Mouse (Mus musculus): Measurements from ENCODE around the gene Cd22. TPM values are rescaled to one million over a fixed set of nuclear protein-coding genes. Genes with fewer than 3 reads are reported as not detected.
"Not testable (repeated sequence)": the region's sequence is repeated elsewhere in the genome, so short reads cannot be mapped to it uniquely, and the experiment has no call there.

Cd22 gene
- polyA plus RNA-seq (2014; fragmentation: Nextera tagmentation; extraction: Ambion mirVana): 0.35 and 0.80 TPM in 2 replicates

GRCm38 (mm10) chr7:30880176-30880575 is at the start of gene Cd22:
Gene Cd22, minus strand, starts transcription at chr7:30880342.
- H3K9ac ChIP-seq (replicated peaks; ENCODE audit: low read depth, low read length): no peak within 1 kb of the TSS
- H3K9me3 ChIP-seq (ENCODE audit: control insufficient read depth, low read depth, low read length): no peaks in the 10 kb centered on the region
- H3K27ac ChIP-seq (ENCODE audit: low read length): no peak within 1 kb of the TSS
- no peak within 1 kb of the TSS for H3K4me2 ChIP-seq (replicated peaks; ENCODE audit: low read depth, low read length)
- H3K36me3 ChIP-seq (ENCODE audit: control insufficient read depth, insufficient read depth, low read length): no peaks in the 10 kb centered on the region
- 58% methylated on average over 7 of the region's 7 CpGs for WGBS
- ATAC-seq (ENCODE audit: insufficient number of reproducible peaks, insufficient read depth, low FRiP score, low read depth): no peak
- H3K4me3 ChIP-seq (ENCODE audit: low read depth, low read length): no peak within 1 kb of the TSS
- no peaks in the 10 kb centered on the region for H3K4me1 ChIP-seq (ENCODE audit: control insufficient read depth, insufficient read depth, low read length)
- H3K27me3 ChIP-seq (ENCODE audit: control insufficient read depth, insufficient read depth, low read length): no peaks in the 10 kb centered on the region

DNA sequence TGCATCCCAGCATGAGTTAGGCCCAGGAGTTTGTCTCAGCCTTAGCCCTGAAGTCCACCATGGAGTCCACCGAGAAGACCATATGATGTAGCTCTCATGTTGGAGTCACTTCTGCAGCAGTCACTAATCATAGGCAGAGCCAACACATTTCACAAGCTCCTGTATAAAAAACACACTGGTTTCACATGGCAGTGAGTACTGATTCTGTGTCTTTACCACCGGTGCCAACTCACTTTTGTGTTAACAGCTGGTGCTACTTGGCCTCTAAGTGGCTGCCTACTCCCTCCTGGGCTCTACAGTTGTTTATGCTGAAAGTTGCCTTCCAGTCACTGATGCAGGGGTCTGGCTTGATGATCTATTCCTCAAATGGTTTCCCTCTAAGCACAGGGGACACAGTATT is 44.4 kb upstream of the Cd22 start, which contains the start of gene Hamp2:
Gene Hamp2 (minus strand): TSS at position 101 of the 400 bp plus-strand sequence.
- H3K4me2 ChIP-seq (replicated peaks; ENCODE audit: low read depth, low read length); H3K4me1 ChIP-seq (ENCODE audit: control insufficient read depth, insufficient read depth, low read length); H3K4me3 ChIP-seq (ENCODE audit: low read depth, low read length); H3K27me3 ChIP-seq (ENCODE audit: control insufficient read depth, insufficient read depth, low read length); H3K9ac ChIP-seq (replicated peaks; ENCODE audit: low read depth, low read length); H3K27ac ChIP-seq (ENCODE audit: low read length); H3K36me3 ChIP-seq (ENCODE audit: control insufficient read depth, insufficient read depth, low read length); ATAC-seq (ENCODE audit: insufficient number of reproducible peaks, insufficient read depth, low FRiP score, low read depth); H3K9me3 ChIP-seq (ENCODE audit: control insufficient read depth, low read depth, low read length): not testable (repeated sequence)
- 87% methylated on average over 2 of the region's 2 CpGs for WGBS

DNA sequence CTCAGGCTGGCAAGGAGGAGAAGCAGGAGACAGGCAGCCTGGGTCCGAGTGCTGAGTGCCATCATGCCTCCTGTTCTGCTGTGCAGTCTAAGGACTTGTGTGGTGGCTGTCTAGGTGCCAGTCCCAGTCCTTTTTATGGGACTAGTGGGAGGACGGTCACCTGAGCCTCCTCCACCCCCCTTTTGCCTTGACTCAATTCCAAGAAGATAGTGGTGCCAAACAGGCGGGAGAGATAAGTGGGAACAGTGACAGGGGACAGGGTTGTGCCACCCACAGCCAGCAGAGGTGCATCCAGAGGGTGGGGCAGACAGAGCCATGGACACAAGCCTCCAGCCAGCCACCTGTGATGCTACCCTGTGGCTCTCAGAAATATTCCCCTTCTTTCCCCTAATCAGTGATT is 43.9 kb upstream of the Cd22 start:
- no peak for ATAC-seq (ENCODE audit: insufficient number of reproducible peaks, insufficient read depth, low FRiP score, low read depth)
- no peaks in the 10 kb centered on the region for H3K4me1 ChIP-seq (ENCODE audit: control insufficient read depth, insufficient read depth, low read length)
- no peak overlapping the region for H3K4me2 ChIP-seq (replicated peaks; ENCODE audit: low read depth, low read length)
- no peaks in the 10 kb centered on the region for H3K27me3 ChIP-seq (ENCODE audit: control insufficient read depth, insufficient read depth, low read length)
- no peak overlapping the region for H3K27ac ChIP-seq (ENCODE audit: low read length)
- no peaks in the 10 kb centered on the region for H3K9me3 ChIP-seq (ENCODE audit: control insufficient read depth, low read depth, low read length)
- 55% methylated on average over 3 of the region's 3 CpGs for WGBS
- no peak overlapping the region for H3K4me3 ChIP-seq (ENCODE audit: low read depth, low read length)
- H3K9ac ChIP-seq (replicated peaks; ENCODE audit: low read depth, low read length): no peak overlapping the region
- no peaks in the 10 kb centered on the region for H3K36me3 ChIP-seq (ENCODE audit: control insufficient read depth, insufficient read depth, low read length)

DNA sequence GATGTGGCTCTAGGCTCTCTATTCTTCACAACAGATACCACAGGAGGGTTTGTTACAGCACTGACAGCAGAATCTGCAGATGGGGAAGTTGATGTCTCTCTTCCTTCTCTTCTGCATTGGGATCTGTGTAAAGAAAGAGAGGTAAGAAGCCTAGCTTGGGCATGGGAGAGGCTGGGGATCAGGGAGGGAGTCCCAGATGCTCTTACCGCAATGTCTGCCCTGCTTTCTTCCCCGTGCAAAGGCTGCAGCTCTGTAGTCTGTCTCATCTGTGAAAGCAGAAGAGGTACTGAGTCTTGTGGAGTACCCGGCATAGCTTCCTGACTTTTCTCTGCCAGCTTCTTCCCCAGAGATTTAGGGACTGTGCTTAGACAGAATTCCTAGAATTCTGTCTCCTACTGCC is 42.3 kb upstream of the Cd22 start:
- WGBS: 66% methylated on average over 2 of the region's 3 CpGs
- H3K27ac ChIP-seq (ENCODE audit: low read length); H3K4me3 ChIP-seq (ENCODE audit: low read depth, low read length); H3K9me3 ChIP-seq (ENCODE audit: control insufficient read depth, low read depth, low read length); H3K36me3 ChIP-seq (ENCODE audit: control insufficient read depth, insufficient read depth, low read length); H3K27me3 ChIP-seq (ENCODE audit: control insufficient read depth, insufficient read depth, low read length); H3K9ac ChIP-seq (replicated peaks; ENCODE audit: low read depth, low read length); H3K4me1 ChIP-seq (ENCODE audit: control insufficient read depth, insufficient read depth, low read length); ATAC-seq (ENCODE audit: insufficient number of reproducible peaks, insufficient read depth, low FRiP score, low read depth); H3K4me2 ChIP-seq (replicated peaks; ENCODE audit: low read depth, low read length): not testable (repeated sequence)

DNA sequence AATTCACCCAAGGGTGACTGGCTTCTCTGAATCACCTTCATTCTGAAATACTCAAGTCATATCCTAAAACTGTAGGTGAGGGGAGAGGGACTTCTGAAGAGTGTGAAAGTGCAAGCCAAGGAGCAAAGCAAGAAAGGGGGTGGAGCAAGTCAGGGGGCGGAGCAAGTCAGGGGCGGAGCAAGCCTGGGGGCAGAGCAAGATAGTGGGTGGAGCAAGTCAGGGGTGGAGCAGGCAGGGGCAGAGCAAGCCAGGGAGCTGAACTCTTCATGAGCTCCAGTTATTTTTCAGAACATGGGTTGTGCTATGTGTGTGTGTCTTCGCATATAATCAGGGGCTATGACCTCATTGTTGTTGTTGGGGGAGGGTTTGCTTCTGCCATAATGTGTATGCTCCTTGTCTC is 40.1 kb upstream of the Cd22 start:
- no peak; the same call in 1 of the 2 replicates for ATAC-seq (ENCODE audit: insufficient number of reproducible peaks, insufficient read depth, low FRiP score, low read depth)
- Histone ChIP-seq H3K4me2 (replicated peaks; ENCODE audit: low read depth, low read length) (no peak overlapping the region), H3K27me3 (ENCODE audit: control insufficient read depth, insufficient read depth, low read length) (no peaks in the 10 kb centered on the region), H3K27ac (ENCODE audit: low read length) (no peak overlapping the region), H3K9me3 (ENCODE audit: control insufficient read depth, low read depth, low read length) (no peaks in the 10 kb centered on the region), H3K9ac (replicated peaks; ENCODE audit: low read depth, low read length) (no peak overlapping the region), H3K36me3 (ENCODE audit: control insufficient read depth, insufficient read depth, low read length) (no peaks in the 10 kb centered on the region), H3K4me1 (ENCODE audit: control insufficient read depth, insufficient read depth, low read length) (no peaks in the 10 kb centered on the region), H3K4me3 (ENCODE audit: low read depth, low read length) (no peak overlapping the region)
- 49% methylated on average over 3 of the region's 3 CpGs for WGBS

- Histone ChIP-seq H3K27ac (ENCODE audit: low read length) (no peak overlapping the region), H3K27me3 (ENCODE audit: control insufficient read depth, insufficient read depth, low read length) (no peaks in the 10 kb centered on the region), H3K36me3 (ENCODE audit: control insufficient read depth, insufficient read depth, low read length) (no peaks in the 10 kb centered on the region), H3K4me2 (replicated peaks; ENCODE audit: low read depth, low read length) (no peak overlapping the region), H3K9me3 (ENCODE audit: control insufficient read depth, low read depth, low read length) (no peaks in the 10 kb centered on the region), H3K9ac (replicated peaks; ENCODE audit: low read depth, low read length) (no peak overlapping the region), H3K4me3 (ENCODE audit: low read depth, low read length) (no peak overlapping the region), H3K4me1 (ENCODE audit: control insufficient read depth, insufficient read depth, low read length) (no peaks in the 10 kb centered on the region)
- no peak for ATAC-seq (ENCODE audit: insufficient number of reproducible peaks, insufficient read depth, low FRiP score, low read depth)
- 47% methylated on average over 4 of the region's 4 CpGs for WGBS
Measured at GRCm38 (mm10) chr7:30917219-30917618, 37.1 kb upstream of the Cd22 start.

DNA sequence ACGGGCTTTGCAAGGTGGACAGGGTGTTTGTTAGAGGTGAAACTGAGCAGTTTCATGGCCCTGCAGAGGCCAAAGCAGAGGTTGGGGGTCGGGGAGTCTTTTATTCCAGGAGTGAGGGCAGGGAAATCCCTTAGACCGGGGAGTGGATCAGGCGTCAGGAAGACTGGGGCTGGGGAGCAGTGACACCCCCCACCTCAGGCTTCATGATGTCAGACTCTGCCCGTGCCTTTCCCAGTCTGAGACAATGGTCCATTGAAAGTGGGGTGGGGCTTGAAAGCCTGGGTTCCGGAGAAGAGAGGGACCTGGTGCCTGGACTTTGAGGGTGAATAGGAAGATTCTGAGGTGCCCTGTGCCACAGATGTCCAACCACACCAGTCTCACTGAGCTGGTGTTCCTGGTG is 36.6 kb upstream of the Cd22 start:
- Histone ChIP-seq H3K9me3 (ENCODE audit: control insufficient read depth, low read depth, low read length) (no peaks in the 10 kb centered on the region), H3K4me3 (ENCODE audit: low read depth, low read length) (no peak overlapping the region), H3K27ac (ENCODE audit: low read length) (no peak overlapping the region), H3K4me2 (replicated peaks; ENCODE audit: low read depth, low read length) (no peak overlapping the region), H3K9ac (replicated peaks; ENCODE audit: low read depth, low read length) (no peak overlapping the region), H3K4me1 (ENCODE audit: control insufficient read depth, insufficient read depth, low read length) (no peaks in the 10 kb centered on the region), H3K27me3 (ENCODE audit: control insufficient read depth, insufficient read depth, low read length) (no peaks in the 10 kb centered on the region), H3K36me3 (ENCODE audit: control insufficient read depth, insufficient read depth, low read length) (no peaks in the 10 kb centered on the region)
- 34% methylated on average over 6 of the region's 6 CpGs for WGBS
- ATAC-seq (ENCODE audit: insufficient number of reproducible peaks, insufficient read depth, low FRiP score, low read depth): no peak; the same call in 1 of the 2 replicates

DNA sequence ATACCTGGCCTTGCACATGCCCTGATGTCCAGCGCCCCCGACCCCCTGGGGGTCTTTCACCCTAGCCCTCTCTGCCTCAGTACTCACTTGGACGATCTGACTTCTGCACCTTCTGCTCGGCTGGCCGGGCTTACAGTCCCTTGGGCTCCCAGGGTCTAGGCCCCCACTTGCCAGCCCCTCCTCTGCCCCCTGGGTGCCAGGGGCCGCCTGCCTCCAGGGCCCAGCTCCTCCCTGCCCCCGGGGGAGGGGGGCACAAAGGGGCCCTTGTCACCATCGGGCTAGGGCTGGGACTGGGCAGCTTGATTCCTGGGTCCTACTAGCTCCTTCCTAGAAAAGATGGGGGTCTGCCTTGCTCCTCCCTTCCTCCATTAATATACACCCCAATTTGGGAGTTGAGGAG is 34.6 kb upstream of the Cd22 start, which contains the start of gene Mag:
Gene Mag (minus strand): TSS at position 142 of the 400 bp plus-strand sequence.
- no peak for ATAC-seq (ENCODE audit: insufficient number of reproducible peaks, insufficient read depth, low FRiP score, low read depth)
- H3K9me3 ChIP-seq (ENCODE audit: control insufficient read depth, low read depth, low read length): no peaks in the 10 kb centered on the region
- no peaks in the 10 kb centered on the region for H3K36me3 ChIP-seq (ENCODE audit: control insufficient read depth, insufficient read depth, low read length)
- no peak within 1 kb of the TSS for H3K27ac ChIP-seq (ENCODE audit: low read length)
- H3K4me2 ChIP-seq (replicated peaks; ENCODE audit: low read depth, low read length): no peak within 1 kb of the TSS
- WGBS: 70% methylated on average over 8 of the region's 8 CpGs
- no peak within 1 kb of the TSS for H3K4me3 ChIP-seq (ENCODE audit: low read depth, low read length)
- no peaks in the 10 kb centered on the region for H3K27me3 ChIP-seq (ENCODE audit: control insufficient read depth, insufficient read depth, low read length)
- no peak within 1 kb of the TSS for H3K9ac ChIP-seq (replicated peaks; ENCODE audit: low read depth, low read length)
- no peaks in the 10 kb centered on the region for H3K4me1 ChIP-seq (ENCODE audit: control insufficient read depth, insufficient read depth, low read length)

DNA sequence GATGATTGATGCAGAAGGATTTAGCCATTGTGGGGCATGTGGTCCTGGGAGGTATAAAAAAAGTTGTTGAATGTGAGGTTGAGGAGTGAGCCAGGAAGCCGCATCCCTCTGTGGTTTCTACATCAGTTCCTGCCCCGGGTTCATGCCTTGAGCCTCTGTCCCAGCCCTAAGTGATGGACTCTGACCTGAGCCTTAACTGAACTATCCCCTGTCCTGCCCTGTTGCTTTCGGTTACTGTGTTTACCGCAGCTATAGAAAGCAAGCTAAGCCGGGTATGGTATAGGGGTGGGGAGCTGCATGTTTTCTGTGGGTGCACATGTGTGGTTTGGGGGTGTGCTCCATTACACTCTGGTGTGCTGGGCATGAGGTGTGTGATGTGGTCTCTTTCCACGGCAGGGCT is 29.6 kb upstream of the Cd22 start:
- Histone ChIP-seq H3K4me3 (ENCODE audit: low read depth, low read length) (no peak overlapping the region), H3K4me1 (ENCODE audit: control insufficient read depth, insufficient read depth, low read length) (no peaks in the 10 kb centered on the region), H3K9me3 (ENCODE audit: control insufficient read depth, low read depth, low read length) (no peaks in the 10 kb centered on the region), H3K27ac (ENCODE audit: low read length) (no peak overlapping the region), H3K4me2 (replicated peaks; ENCODE audit: low read depth, low read length) (no peak overlapping the region), H3K27me3 (ENCODE audit: control insufficient read depth, insufficient read depth, low read length) (no peaks in the 10 kb centered on the region), H3K36me3 (ENCODE audit: control insufficient read depth, insufficient read depth, low read length) (no peaks in the 10 kb centered on the region), H3K9ac (replicated peaks; ENCODE audit: low read depth, low read length) (no peak overlapping the region)
- WGBS: 73% methylated on average over 6 of the region's 6 CpGs
- ATAC-seq (ENCODE audit: insufficient number of reproducible peaks, insufficient read depth, low FRiP score, low read depth): no peak

Measured in stomach, embryonic 14.5 days (tissue).